Mouse (Mus musculus) E14TG2a.4 (cell line): ENCODE data around the gene Sdhaf1.

Experiments
- H3K27me3 ChIP-seq: 2 replicates; pipeline ENCODE4 v1.6.1; 2014; ENCODE audit warnings: low read length, control low read depth; ENCODE audit not compliant: insufficient read depth
- H3K36me3 ChIP-seq: 2 replicates; pipeline ENCODE4 v1.6.1; 2014; ENCODE audit warnings: low read length, control low read depth; ENCODE audit not compliant: insufficient read depth
- H3K4me1 ChIP-seq: replicated peaks from 2 replicates; pipeline ENCODE4 v1.6.1; 2014; ENCODE audit warnings: low read depth, low read length, control low read depth
- H3K4me3 ChIP-seq: replicated peaks from 2 replicates; pipeline ENCODE4 v1.5.1; 2014; ENCODE audit warnings: mild to moderate bottlenecking, low read length
- H3K9me3 ChIP-seq: 2 replicates; pipeline ENCODE4 v1.6.1; 2014; ENCODE audit warnings: low read length, control low read depth
- CTCF ChIP-seq: conservative IDR thresholded peaks from 2 replicates; pipeline ENCODE4 v1.5.1; 2014; ENCODE audit warnings: low read length
- NANOG ChIP-seq: IDR thresholded peaks from 2 replicates; pipeline ENCODE4 v1.6.1; 2014; ENCODE audit warnings: borderline replicate concordance, low read length, mixed read lengths
- POU5F1 ChIP-seq: IDR thresholded peaks from 2 replicates; pipeline ENCODE4 v1.6.1; 2014; ENCODE audit warnings: low read length, borderline replicate concordance

Sdhaf1 gene

DNA sequence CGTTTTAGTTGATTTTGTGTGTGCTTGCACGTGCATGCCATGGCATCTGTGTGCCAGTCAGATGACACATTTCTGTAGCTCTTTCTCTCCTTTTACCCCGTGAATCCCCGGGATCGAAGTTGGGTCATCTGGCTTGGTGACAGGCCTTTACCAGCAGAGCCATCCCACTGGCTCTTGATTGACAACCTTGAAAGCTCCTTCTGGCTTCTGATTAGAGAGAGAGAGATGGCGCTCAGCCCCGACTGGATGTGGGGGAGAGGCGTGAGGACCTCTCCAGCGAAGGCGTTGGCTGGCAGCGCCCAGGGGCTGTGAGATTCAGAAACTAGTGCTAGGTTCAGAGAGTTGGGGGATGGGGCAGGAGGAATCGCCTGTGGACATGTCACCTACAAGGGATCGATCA is 29.9 kb downstream of the Sdhaf1 start:
- TF ChIP-seq NANOG (no peak), CTCF (no peak), POU5F1 (no peak)
- Histone ChIP-seq H3K4me3 (no peak overlapping the region), H3K4me1 (peaks cover 57% of the 10 kb centered on the region), H3K9me3 (no peaks in the 10 kb centered on the region), H3K27me3 (no peaks in the 10 kb centered on the region), H3K36me3 (0 out of 2 replicates have a peak, but pooled peaks cover 4% of the 10 kb centered on the region)

DNA sequence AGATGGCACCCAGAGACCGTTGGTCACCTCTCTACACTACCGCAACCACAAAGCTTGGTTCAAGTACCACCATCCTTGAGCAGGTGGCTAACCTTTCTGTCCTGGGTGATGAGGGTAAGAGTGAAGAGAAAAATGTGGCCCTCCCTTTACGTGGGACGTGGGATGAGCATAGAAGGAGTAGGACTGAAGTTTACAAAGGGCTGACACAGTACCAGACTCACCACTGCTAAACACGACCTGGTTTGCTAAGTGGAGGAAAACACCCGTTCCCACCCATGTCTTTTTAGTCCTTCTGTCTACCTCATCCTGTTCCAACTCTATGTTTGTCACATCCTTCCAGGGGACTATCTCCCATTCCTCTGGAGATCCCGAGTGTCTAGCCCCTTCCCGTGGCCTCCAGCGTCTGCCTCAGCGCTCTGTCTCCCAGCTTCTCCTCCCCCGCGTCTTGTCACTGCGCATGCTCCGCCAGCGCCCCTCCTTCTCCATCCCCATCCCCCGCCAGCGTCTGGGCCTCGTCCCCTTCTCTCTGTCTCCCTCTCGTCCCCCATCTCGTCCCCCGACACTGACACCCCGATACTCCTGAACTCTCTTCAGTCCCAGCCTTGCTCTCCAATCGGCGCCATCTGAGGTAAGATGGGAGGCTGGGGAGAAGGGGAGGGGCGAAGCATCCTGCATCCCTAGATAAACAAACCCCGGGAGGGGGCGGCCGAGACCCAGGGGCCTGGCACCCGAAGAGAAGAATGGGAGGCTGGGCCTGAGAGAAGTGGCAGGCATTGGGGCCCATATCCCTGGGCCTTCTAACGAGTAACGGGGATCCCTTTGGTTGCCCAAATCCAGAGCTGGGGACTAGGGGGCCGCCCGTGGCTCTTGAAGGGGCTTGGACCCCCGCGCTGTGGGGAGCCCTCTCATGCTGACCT is 32.2 kb downstream of the Sdhaf1 start, which contains the start of gene Clip3:
Gene Clip3, plus strand, starts transcription at position 514 of the 917 bp plus-strand sequence.
- peaks cover 58% of the 10 kb centered on the region for H3K4me1 ChIP-seq

DNA sequence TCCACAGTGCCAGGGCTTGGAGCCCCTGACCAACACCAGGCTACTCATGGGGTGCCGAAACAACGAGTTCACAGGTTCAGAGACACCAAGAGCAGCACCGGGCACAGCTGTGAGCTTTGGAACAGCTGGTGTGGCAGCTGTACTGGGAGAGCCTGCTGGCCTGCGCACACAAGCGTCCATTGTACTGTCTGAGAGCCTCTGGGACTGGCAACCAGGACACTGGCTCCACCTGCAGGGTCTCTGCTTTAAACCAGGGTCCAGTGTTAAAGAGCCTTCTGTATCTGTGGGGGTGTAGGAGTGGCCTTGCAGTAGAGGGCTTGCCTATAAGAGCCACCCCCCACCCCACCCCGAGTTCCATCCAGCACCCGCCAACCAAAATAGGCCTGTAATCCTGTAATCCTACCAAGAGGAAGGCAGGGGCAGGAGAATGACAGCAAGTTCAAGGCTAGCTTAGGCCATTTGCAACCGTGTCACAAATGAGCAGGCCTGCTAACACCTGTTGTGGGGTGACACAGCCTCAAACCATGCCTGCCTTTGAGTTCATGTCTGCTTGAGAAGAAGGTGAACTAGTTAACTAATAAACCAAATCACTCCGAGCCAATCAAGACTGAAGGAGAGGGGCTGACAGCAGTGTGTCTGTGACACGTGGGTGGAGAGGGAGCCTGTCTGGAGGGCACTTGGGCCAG is 33.8 kb downstream of the Sdhaf1 start:
- no peak for TF ChIP-seq CTCF
- Histone ChIP-seq H3K4me3 (peak overlapping the region; percentile 50), H3K4me1 (peaks cover 61% of the 10 kb centered on the region), H3K27me3 (no peaks in the 10 kb centered on the region), H3K9me3 (no peaks in the 10 kb centered on the region), H3K36me3 (no peaks in the 10 kb centered on the region)

More for the DNA sequence above, 32.2 kb downstream of the Sdhaf1 start, which contains the start of gene Clip3:
- Histone ChIP-seq H3K9me3 (no peaks in the 10 kb centered on the region), H3K27me3 (no peaks in the 10 kb centered on the region), H3K36me3 (no peaks in the 10 kb centered on the region), H3K4me3 (peak within 1 kb of the TSS; percentile 83)
- no peak for TF ChIP-seq NANOG
- no peak for TF ChIP-seq CTCF
- TF ChIP-seq POU5F1: no peak

GRCm38 (mm10) chr7:30289071-30289713 is 34.5 kb downstream of the Sdhaf1 start:
- H3K9me3 ChIP-seq: no peaks in the 10 kb centered on the region
- TF ChIP-seq POU5F1: no peak
- TF ChIP-seq NANOG: no peak
- no peak for TF ChIP-seq CTCF
- H3K36me3 ChIP-seq: no peaks in the 10 kb centered on the region
- H3K4me3 ChIP-seq: peak overlapping the region; percentile 50
- H3K4me1 ChIP-seq: peaks cover 61% of the 10 kb centered on the region
- H3K27me3 ChIP-seq: no peaks in the 10 kb centered on the region

GRCm38 (mm10) chr7:30288046-30288445 is 35.6 kb downstream of the Sdhaf1 start:
- Histone ChIP-seq H3K9me3 (no peaks in the 10 kb centered on the region), H3K4me1 (peaks cover 62% of the 10 kb centered on the region), H3K4me3 (no peak overlapping the region), H3K27me3 (no peaks in the 10 kb centered on the region), H3K36me3 (no peaks in the 10 kb centered on the region)
- no peak for TF ChIP-seq POU5F1
- TF ChIP-seq NANOG: no peak
- no peak for TF ChIP-seq CTCF

GRCm38 (mm10) chr7:30286701-30287410 is 36.8 kb downstream of the Sdhaf1 start:
- H3K27me3 ChIP-seq: no peaks in the 10 kb centered on the region
- H3K36me3 ChIP-seq: no peaks in the 10 kb centered on the region
- no peak overlapping the region for H3K4me3 ChIP-seq
- no peaks in the 10 kb centered on the region for H3K9me3 ChIP-seq
- peaks cover 68% of the 10 kb centered on the region for H3K4me1 ChIP-seq
- TF ChIP-seq POU5F1 (no peak), CTCF (no peak), NANOG (no peak)

GRCm38 (mm10) chr7:30282740-30283139 is 41.0 kb downstream of the Sdhaf1 start:
- H3K36me3 ChIP-seq: peaks cover 9% of the 10 kb centered on the region
- no peaks in the 10 kb centered on the region for H3K9me3 ChIP-seq
- no peaks in the 10 kb centered on the region for H3K27me3 ChIP-seq
- H3K4me3 ChIP-seq: no peak overlapping the region
- peaks cover 65% of the 10 kb centered on the region for H3K4me1 ChIP-seq
- TF ChIP-seq POU5F1: no peak
- no peak for TF ChIP-seq CTCF
- TF ChIP-seq NANOG: no peak
